In genomic region chr16:94258366-94259310, GRCm38 (mm10) we compare ENCODE assay signal across 9 mouse cellular contexts. TPM values are rescaled to one million over a fixed set of nuclear protein-coding genes. Genes with fewer than 3 reads are reported as not detected.
DNase-seq lines count a peak whose midpoint lies in the region; ATAC-seq lines count a peak whose summit lies in the region.
"Had no signal": no experiment of that assay in that cellular context is flagged by ENCODE, and none has a peak within 500 bp of the region (broad histone marks: within the 10 kb centered on the region; RNA-seq: fewer than 3 reads in every experiment).

No protein-coding gene starts in this region.

- no peaks in the 10 kb centered on the region; the same call in 1 of the 2 replicates for H3K36me3 ChIP-seq in liver, embryonic 12.5 days
- no peaks in the 10 kb centered on the region for H3K36me3 ChIP-seq in limb, embryonic 11.5 days (ENCODE audit: control insufficient read depth, insufficient read depth, low read length)

- no peak overlapping the region for H3K27ac ChIP-seq in liver, embryonic 12.5 days
- no peak overlapping the region for H3K27ac ChIP-seq in limb, embryonic 11.5 days (replicated peaks; ENCODE audit: low read depth, low read length)

- no peaks in the 10 kb centered on the region for H3K4me1 ChIP-seq in liver, embryonic 12.5 days
- peaks cover 14% of the 10 kb centered on the region for H3K4me1 ChIP-seq in limb, embryonic 11.5 days (ENCODE audit: control insufficient read depth, insufficient read depth, low read length)

- peak; percentile 77 for DNase-seq in liver
- DNase-seq in embryo, embryonic 11 days = peak; percentile 88
- DNase-seq in heart, adult 18-20 months = peak; percentile 78 to 91
- peak; percentile 61 to 82 for DNase-seq in kidney, adult 8-10 months
- peak; percentile 93 for DNase-seq in limb, embryonic 11.5 days (ENCODE audit: low spot score)
- DNase-seq in spleen, postnatal 4 days (ENCODE audit: low spot score in 2 of 2) = peak; percentile 65 to 85

- H3K4me2 ChIP-seq in liver, embryonic 12.5 days = no peak overlapping the region
- no peak overlapping the region for H3K4me2 ChIP-seq in limb, embryonic 11.5 days (ENCODE audit: low read depth, severe bottlenecking)

- ATAC-seq in liver, embryonic 12.5 days = no peak
- peak; percentile 35; the same call in 1 of the 2 replicates for ATAC-seq in limb, embryonic 11.5 days (ENCODE audit: insufficient number of reproducible peaks, low FRiP score, low TSS enrichment, low read depth)
- peak; percentile 75 for ATAC-seq in monocyte, adult 5-6 weeks (replicated peaks; ENCODE audit: insufficient number of reproducible peaks, low FRiP score, low TSS enrichment, poor library complexity, severe bottlenecking)
- ATAC-seq: Patski had no signal

- 65% methylated on average over 14 of the region's 14 CpGs for WGBS in liver, embryonic 12.5 days (ENCODE audit: insufficient replicate concordance)
- WGBS in limb, embryonic 11.5 days = 60% methylated on average over 14 of the region's 14 CpGs

- H3K4me3 ChIP-seq in liver, embryonic 12.5 days = no peak overlapping the region
- H3K4me3 ChIP-seq in limb, embryonic 11.5 days (ENCODE audit: low read depth, low read length) = no peak overlapping the region

- no peaks in the 10 kb centered on the region for H3K9me3 ChIP-seq in liver, embryonic 12.5 days (replicated peaks)
- no peaks in the 10 kb centered on the region for H3K9me3 ChIP-seq in limb, embryonic 11.5 days (ENCODE audit: control insufficient read depth, low read length)

- no peak overlapping the region for H3K9ac ChIP-seq in liver, embryonic 12.5 days
- no peak overlapping the region for H3K9ac ChIP-seq in limb, embryonic 11.5 days (ENCODE audit: low read length)

- no peaks in the 10 kb centered on the region for H3K27me3 ChIP-seq in liver, embryonic 12.5 days (replicated peaks)
- 0 out of 2 replicates have a peak, but pooled peaks cover 2% of the 10 kb centered on the region for H3K27me3 ChIP-seq in limb, embryonic 11.5 days (ENCODE audit: control insufficient read depth, insufficient read depth, low read length)
- H3K27me3 ChIP-seq: Patski had no signal

RNA-seq across cellular contexts. Expression of gene Hlcs, which starts 54.7 kb away (rescaled TPM):
- 4.4 and 4.9 TPM in 2 replicates for polyA plus RNA-seq in liver, embryonic 12.5 days (2016; fragmentation: Nextera tagmentation; extraction: Ambion mirVana)
- total RNA-seq in heart, adult 18-20 months (2021) = 1 to 10 TPM; 7.3 to 9.1 TPM
- polyA plus RNA-seq in limb, embryonic 11.5 days (2014; fragmentation: Nextera tagmentation; extraction: Ambion mirVana) = 8.4 and 10.4 TPM in 2 replicates
- 21.4 to 41.3 TPM (median 32.1 TPM) in 3 replicates for total RNA-seq in monocyte, adult 5-6 weeks (2017)
